Mouse (Mus musculus) embryonic stem cell, embryonic (primary cell): ENCODE measurements around the gene Zbtb26.

ENCODE experiments used
- CTCF ChIA-PET, 4 experiments: fragments of 300-600 bp in 2 of 4; fragments of 350-600 bp in 2 of 4; sonication (Branson Sonifier 250); formaldehyde crosslinking; loops; one replicate each; lab custom pipeline; 2022; ENCODE audit warnings: inconsistent platforms in 2 of 4; lab: Charles Lee
- POLR2A ChIA-PET, 4 experiments: fragments of 300-600 bp in 2 of 4; fragments of 350-600 bp in 2 of 4; sonication (Branson Sonifier 250); formaldehyde crosslinking; loops; one replicate each; lab custom pipeline; 2022; ENCODE audit warnings: antibody characterized with exemption in 4 of 4, inconsistent platforms in 1 of 4; lab: Charles Lee

The Zbtb26 gene

GRCm38 (mm10) chr2:37442611-37443591 lies at the start of gene Zbtb26, which contains the start of the genes Zbtb6 and Rabgap1:
Gene Zbtb26, minus strand, starts transcription at chr2:37443135.
Gene Zbtb6, minus strand, starts transcription at chr2:37443171.
Gene Rabgap1, plus strand, starts transcription at chr2:37443279.
- ChIA-PET CTCF (interaction anchor here in 3 of 4 experiments (0.6 to 1.4 kb wide), 10 partner anchors 9 to 324 kb away, joined by 3 to 10 read pairs (median 3); no protein-coding TSS in a partner anchor), POLR2A (interaction anchor here (0.5 to 7.0 kb wide), 52 partner anchors 9 to 1565 kb away, joined by 3 to 136 read pairs (median 4); partner anchors contain the start of genes Pdcl (in 3 of the 4), Rc3h2 (in 3 of the 4) and Strbp (in 1 of the 4))

DNA sequence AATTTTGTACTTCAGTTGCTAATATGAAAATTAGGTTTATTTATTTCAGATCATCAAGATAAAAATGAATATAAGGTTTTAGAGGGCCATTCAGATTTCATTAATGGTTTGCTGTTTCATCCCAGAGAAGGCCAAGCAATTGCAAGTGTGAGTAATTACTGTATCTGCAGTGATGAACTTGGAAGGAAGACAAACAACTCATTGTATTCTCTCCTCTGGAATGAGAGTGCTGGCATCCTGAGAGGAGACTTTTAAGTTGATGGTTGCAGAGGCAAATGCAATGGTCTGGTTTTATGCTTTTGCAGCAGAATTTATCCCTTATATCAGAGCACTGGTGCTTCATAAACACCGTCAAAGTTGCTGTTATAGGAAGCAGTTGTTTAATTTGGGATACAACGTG lies 46.0 kb upstream of the Zbtb26 start:
- ChIA-PET POLR2A (no interaction called here), CTCF (no interaction called here)

DNA sequence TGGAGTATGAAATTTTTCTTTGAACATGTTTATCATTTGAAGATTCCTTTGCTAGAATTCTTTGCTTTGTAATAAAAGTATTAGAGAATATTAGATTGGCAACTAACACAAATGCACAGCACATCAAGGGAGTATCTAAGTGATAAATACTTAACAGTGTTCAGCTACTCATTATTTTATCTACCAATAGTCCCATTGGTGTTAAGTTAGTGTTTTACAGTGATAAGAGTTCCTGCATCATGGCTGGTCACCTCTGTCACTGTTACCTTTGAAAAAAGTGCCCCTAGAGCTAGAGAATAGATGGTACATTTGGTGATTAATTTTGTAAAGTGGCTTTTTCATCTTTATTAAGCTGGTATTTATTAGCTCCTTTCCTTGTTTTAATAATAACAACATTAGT lies 43.5 kb upstream of the Zbtb26 start:
- ChIA-PET POLR2A (interaction anchor here in 2 of 4 experiments (0.6 to 2.7 kb wide), 6 partner anchors 9 to 1333 kb away, joined by 3 to 9 read pairs (median 3); partner anchors contain the start of genes Pdcl (in 1 of the 2) and Rc3h2 (in 1 of the 2)), CTCF (no interaction called here)

GRCm38 (mm10) chr2:37485370-37485769 lies 42.4 kb upstream of the Zbtb26 start:
- CTCF ChIA-PET, result interaction anchor here (0.5 to 1.5 kb wide), 18 partner anchors 9 to 849 kb away, joined by 3 to 6 read pairs (median 4); partner anchors contain the start of genes Rabgap1 (in 1 of the 4), Zbtb26 (in 1 of the 4) and Zbtb6 (in 1 of the 4)

GRCm38 (mm10) chr2:37484165-37484564 lies 41.2 kb upstream of the Zbtb26 start:
- CTCF ChIA-PET, result interaction anchor here in 1 of 4 experiments (1.5 kb wide), 1 partner anchor 23 kb away, joined by 4 read pairs; no protein-coding TSS in a partner anchor
- POLR2A ChIA-PET, result interaction anchor here in 2 of 4 experiments (1.2 to 2.7 kb wide), 7 partner anchors 7 to 62 kb away, joined by 3 to 11 read pairs (median 4); partner anchors contain the start of gene Rc3h2 (in 1 of the 2)

More at GRCm38 (mm10) chr2:37485370-37485769, 42.4 kb upstream of the Zbtb26 start:
- POLR2A ChIA-PET, result interaction anchor here in 3 of 4 experiments (0.5 to 2.7 kb wide), 14 partner anchors 9 to 396 kb away, joined by 3 to 11 read pairs (median 4); partner anchors contain the start of genes Rc3h2 (in 2 of the 3), Pdcl (in 1 of the 3), Rabgap1 (in 1 of the 3) and Zbtb26 (in 1 of the 3)

DNA sequence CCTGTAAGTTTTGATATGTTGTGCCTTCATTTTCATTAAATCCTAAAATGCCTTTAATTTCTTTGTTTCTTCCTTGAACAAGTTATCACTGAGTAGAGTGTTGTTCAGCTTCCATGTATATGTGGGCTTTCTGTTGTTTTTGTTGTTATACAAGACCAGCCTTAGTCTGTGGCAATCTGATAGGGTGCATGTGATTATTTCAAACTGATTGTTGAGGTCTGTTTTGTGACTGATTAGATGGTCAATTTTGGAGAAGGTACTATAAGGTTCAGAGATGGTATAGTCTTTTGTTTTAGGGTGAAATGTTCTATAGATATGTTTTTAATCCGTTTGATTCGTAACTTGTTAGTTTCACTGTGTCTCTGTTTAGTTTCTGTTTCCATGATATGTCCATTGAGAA lies 37.1 kb upstream of the Zbtb26 start:
- ChIA-PET CTCF (no interaction called here), POLR2A (interaction anchor here in 1 of 4 experiments (0.6 to 0.9 kb wide), 2 partner anchors 46 to 49 kb away, joined by 3 read pairs; no protein-coding TSS in a partner anchor)

GRCm38 (mm10) chr2:37479559-37479958 lies 36.6 kb upstream of the Zbtb26 start:
- ChIA-PET POLR2A (interaction anchor here in 1 of 4 experiments (0.6 to 0.9 kb wide), 2 partner anchors 47 to 49 kb away, joined by 3 read pairs; no protein-coding TSS in a partner anchor), CTCF (no interaction called here)

DNA sequence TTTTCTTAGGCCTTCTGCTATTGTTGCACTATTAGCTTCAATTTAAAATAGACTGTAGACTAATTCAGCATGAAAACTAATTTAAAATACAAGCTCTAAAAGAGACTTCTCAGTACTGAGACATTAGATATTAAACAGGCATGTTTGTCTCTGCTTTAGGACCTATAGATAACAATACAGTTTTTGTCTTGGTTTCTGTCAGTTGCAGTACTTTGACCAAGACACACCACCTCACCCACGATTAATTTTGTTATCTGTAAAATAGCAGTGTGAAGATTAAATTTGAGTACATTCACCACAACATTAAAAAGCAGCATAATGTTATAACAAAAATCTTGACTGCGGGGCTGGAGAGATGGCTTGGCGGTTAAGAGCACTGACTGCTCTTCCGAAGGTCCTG lies 23.3 kb upstream of the Zbtb26 start:
- ChIA-PET POLR2A (interaction anchor here in 2 of 4 experiments (0.5 to 4.3 kb wide), 6 partner anchors 15 to 1341 kb away, joined by 3 to 18 read pairs (median 3); partner anchors contain the start of genes Rabgap1 (in 1 of the 2), Rc3h2 (in 1 of the 2), Zbtb26 (in 1 of the 2) and Zbtb6 (in 1 of the 2)), CTCF (no interaction called here)

DNA sequence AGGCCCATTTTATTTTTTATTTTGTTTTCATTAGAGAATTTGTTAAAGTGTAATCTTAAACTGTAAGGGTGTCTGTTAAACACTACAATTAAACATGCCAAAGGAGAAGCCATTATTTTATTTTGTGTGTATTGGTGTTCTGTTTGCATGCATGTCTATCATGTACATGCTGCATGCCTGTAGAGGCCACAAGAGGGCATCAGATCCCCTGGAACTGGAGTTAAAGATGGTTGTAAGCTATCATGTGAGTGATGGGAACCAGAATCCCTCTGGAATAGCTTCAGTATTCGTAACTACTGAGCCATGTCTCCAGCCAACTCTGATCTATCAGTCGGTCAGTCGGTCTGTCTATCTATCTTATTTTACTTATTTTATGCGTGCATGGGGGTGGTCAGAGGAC lies 17.8 kb upstream of the Zbtb26 start:
- ChIA-PET POLR2A (interaction anchor here (0.6 to 5.4 kb wide), 15 partner anchors 9 to 114 kb away, joined by 3 to 26 read pairs (median 6); partner anchors contain the start of genes Rabgap1 (in 2 of the 4), Rc3h2 (in 2 of the 4), Zbtb26 (in 2 of the 4) and Zbtb6 (in 2 of the 4)), CTCF (interaction anchor here (0.6 to 1.3 kb wide), 11 partner anchors 9 to 342 kb away, joined by 3 to 7 read pairs (median 4); partner anchors contain the start of gene Rc3h2 (in 1 of the 4))

DNA sequence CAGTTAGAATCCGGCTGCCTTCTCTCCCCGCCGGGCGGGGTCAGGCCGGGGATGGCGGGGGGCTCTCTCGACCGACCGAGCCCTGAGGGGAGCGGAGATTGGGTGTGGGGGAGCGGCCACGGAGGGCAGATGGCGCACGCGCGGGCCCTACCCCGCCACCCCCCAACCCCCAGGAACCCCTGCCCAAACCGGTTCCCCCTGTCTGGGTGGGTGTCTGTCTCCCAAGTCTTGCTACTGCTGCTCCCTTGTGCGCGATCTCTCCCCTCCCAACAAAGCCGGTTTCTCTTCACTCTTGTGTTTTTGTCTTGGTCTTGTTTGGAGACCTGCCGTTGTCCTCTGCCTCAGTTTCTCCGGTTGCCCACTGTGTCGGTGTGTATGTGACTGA lies 9.4 kb upstream of the Zbtb26 start:
- ChIA-PET POLR2A (interaction anchor here (0.8 to 6.2 kb wide), 50 partner anchors 8 to 328 kb away, joined by 3 to 136 read pairs (median 6); partner anchors contain the start of genes Rabgap1 (in 4 of the 4), Zbtb26 (in 4 of the 4), Zbtb6 (in 4 of the 4) and Rc3h2 (in 3 of the 4)), CTCF (interaction anchor here (0.5 to 2.0 kb wide), 6 partner anchors 8 to 322 kb away, joined by 4 to 10 read pairs (median 6); partner anchors contain the start of genes Rabgap1 (in 3 of the 4), Zbtb26 (in 3 of the 4) and Zbtb6 (in 3 of the 4))

GRCm38 (mm10) chr2:37451667-37452375 lies 8.9 kb upstream of the Zbtb26 start:
- ChIA-PET CTCF (interaction anchor here (0.5 to 2.0 kb wide), 7 partner anchors 8 to 322 kb away, joined by 4 to 10 read pairs (median 5); partner anchors contain the start of genes Rabgap1 (in 3 of the 4), Zbtb26 (in 3 of the 4) and Zbtb6 (in 3 of the 4)), POLR2A (interaction anchor here (0.6 to 6.2 kb wide), 60 partner anchors 9 to 1836 kb away, joined by 3 to 136 read pairs (median 4); partner anchors contain the start of genes Rabgap1 (in 4 of the 4), Zbtb26 (in 4 of the 4), Zbtb6 (in 4 of the 4) and Rc3h2 (in 3 of the 4))

DNA sequence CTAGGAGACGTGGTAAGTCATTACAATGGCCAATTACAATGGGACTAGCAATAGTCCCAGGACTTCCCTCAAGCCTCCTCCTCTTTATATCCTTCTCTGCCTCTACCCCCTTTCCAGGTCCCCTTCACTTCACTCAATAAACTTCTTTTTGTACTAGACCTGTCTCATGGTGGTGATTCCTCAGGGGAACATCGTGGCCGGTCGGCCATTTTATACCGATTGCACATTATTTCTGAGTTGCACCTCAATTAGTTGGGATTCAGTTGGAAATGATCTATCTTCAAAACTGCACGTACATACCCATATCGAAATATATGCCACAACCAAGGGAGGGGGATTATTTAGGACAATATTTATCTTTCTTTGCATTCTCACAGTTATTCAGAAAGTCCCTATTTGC lies 11.3 kb downstream of the Zbtb26 start:
- ChIA-PET POLR2A (interaction anchor here (0.7 to 4.0 kb wide), 40 partner anchors 9 to 1573 kb away, joined by 3 to 123 read pairs (median 7); partner anchors contain the start of genes Rabgap1 (in 4 of the 4), Rc3h2 (in 4 of the 4), Zbtb26 (in 4 of the 4) and Zbtb6 (in 4 of the 4)), CTCF (interaction anchor here in 2 of 4 experiments (1.0 to 1.6 kb wide), 4 partner anchors 9 to 340 kb away, joined by 3 to 6 read pairs (median 4); partner anchors contain the start of genes Rabgap1 (in 1 of the 2), Rc3h2 (in 1 of the 2), Zbtb26 (in 1 of the 2) and Zbtb6 (in 1 of the 2))

GRCm38 (mm10) chr2:37430593-37431464 lies 12.1 kb downstream of the Zbtb26 start:
- ChIA-PET CTCF (interaction anchor here in 3 of 4 experiments (0.5 to 1.6 kb wide), 7 partner anchors 8 to 341 kb away, joined by 3 to 6 read pairs (median 3); partner anchors contain the start of genes Rc3h2 (in 2 of the 3), Rabgap1 (in 1 of the 3), Zbtb26 (in 1 of the 3) and Zbtb6 (in 1 of the 3)), POLR2A (interaction anchor here (0.5 to 4.0 kb wide), 54 partner anchors 8 to 1574 kb away, joined by 3 to 123 read pairs (median 5); partner anchors contain the start of genes Rabgap1 (in 4 of the 4), Rc3h2 (in 4 of the 4), Zbtb26 (in 4 of the 4) and Zbtb6 (in 4 of the 4))

- POLR2A ChIA-PET, result interaction anchor here in 3 of 4 experiments (0.7 to 6.0 kb wide), 21 partner anchors 8 to 1378 kb away, joined by 3 to 84 read pairs (median 14); partner anchors contain the start of genes Rabgap1 (in 3 of the 3), Zbtb26 (in 3 of the 3), Zbtb6 (in 3 of the 3) and Pdcl (in 2 of the 3)
- CTCF ChIA-PET, result no interaction called here
Observed at GRCm38 (mm10) chr2:37423671-37424070, 19.3 kb downstream of the Zbtb26 start.
